Mouse (Mus musculus): Measurements from ENCODE around the gene Cpt1c. TPM values are rescaled to one million over a fixed set of nuclear protein-coding genes. Genes with fewer than 3 reads are reported as not detected.

The Cpt1c gene
- polyA plus RNA-seq, 1 experiment from 2014 or later, result 3.5 TPM

- Histone ChIP-seq H3K4me3 (ENCODE audit: low read depth, low read length) (no peak overlapping the region), H3K27ac (ENCODE audit: low read depth, low read length) (no peak overlapping the region), H3K4me1 (replicated peaks; ENCODE audit: control insufficient read depth, insufficient read depth, low read length) (no peaks in the 10 kb centered on the region), H3K4me2 (replicated peaks; ENCODE audit: low read depth) (no peak overlapping the region), H3K9ac (ENCODE audit: low read depth, low read length) (no peak overlapping the region), H3K36me3 (ENCODE audit: control insufficient read depth, insufficient read depth) (peaks cover 62% of the 10 kb centered on the region), H3K9me3 (ENCODE audit: control insufficient read depth) (no peaks in the 10 kb centered on the region), H3K27me3 (replicated peaks; ENCODE audit: control insufficient read depth, insufficient read depth, low read length) (no peaks in the 10 kb centered on the region)
- no peak for ATAC-seq
- 95% methylated on average over 6 of the region's 6 CpGs for WGBS
- TF ChIP-seq CTCF (IDR thresholded peaks at IDR 0.05; ENCODE audit: low read depth), result no peak
Measured at GRCm38 (mm10) chr7:45012011-45012410, 37.4 kb upstream of the Cpt1c start.

DNA sequence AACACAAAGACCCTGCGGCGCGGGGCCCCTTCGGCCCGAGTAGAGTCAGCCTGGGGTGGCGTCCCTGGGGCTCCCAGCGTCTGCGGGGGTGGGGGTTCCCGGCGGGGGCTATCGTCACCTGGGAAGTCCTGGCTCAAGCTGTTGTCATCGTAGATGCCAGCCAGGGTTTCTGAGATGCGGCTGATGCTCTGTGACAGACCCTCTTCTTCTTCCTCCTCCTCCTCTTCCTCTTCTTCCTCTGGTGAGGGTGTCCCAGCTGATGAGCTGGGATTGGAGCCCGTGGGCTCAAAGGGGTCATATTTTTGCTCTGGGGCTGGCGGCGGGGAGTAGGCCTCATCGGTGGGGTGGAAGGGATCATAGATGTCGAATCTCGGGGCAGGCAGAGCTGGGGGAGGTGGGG, 33.8 kb upstream of the Cpt1c start:
- ATAC-seq, result no peak
- 93% methylated on average over 19 of the region's 19 CpGs for WGBS
- peaks cover 93% of the 10 kb centered on the region for H3K36me3 ChIP-seq (ENCODE audit: control insufficient read depth, insufficient read depth)

GRCm38 (mm10) chr7:45007846-45008245, 33.2 kb upstream of the Cpt1c start:
- no peak for ATAC-seq
- Histone ChIP-seq H3K9ac (ENCODE audit: low read depth, low read length) (no peak overlapping the region), H3K9me3 (ENCODE audit: control insufficient read depth) (no peaks in the 10 kb centered on the region), H3K27ac (ENCODE audit: low read depth, low read length) (0 out of 2 replicates have a peak overlapping the region, but pooled peaks have one; percentile 7), H3K36me3 (ENCODE audit: control insufficient read depth, insufficient read depth) (peaks cover 93% of the 10 kb centered on the region), H3K4me2 (replicated peaks; ENCODE audit: low read depth) (no peak overlapping the region), H3K4me1 (replicated peaks; ENCODE audit: control insufficient read depth, insufficient read depth, low read length) (no peaks in the 10 kb centered on the region), H3K27me3 (replicated peaks; ENCODE audit: control insufficient read depth, insufficient read depth, low read length) (no peaks in the 10 kb centered on the region), H3K4me3 (ENCODE audit: low read depth, low read length) (no peak overlapping the region)
- no peak for TF ChIP-seq CTCF (IDR thresholded peaks at IDR 0.05; ENCODE audit: low read depth)
- 95% methylated on average over 30 of the region's 30 CpGs for WGBS

More for the DNA sequence above, 33.8 kb upstream of the Cpt1c start:
- no peak for TF ChIP-seq CTCF (IDR thresholded peaks at IDR 0.05; ENCODE audit: low read depth)
- Histone ChIP-seq H3K9ac (ENCODE audit: low read depth, low read length) (no peak overlapping the region), H3K9me3 (ENCODE audit: control insufficient read depth) (no peaks in the 10 kb centered on the region), H3K27me3 (replicated peaks; ENCODE audit: control insufficient read depth, insufficient read depth, low read length) (no peaks in the 10 kb centered on the region), H3K4me3 (ENCODE audit: low read depth, low read length) (no peak overlapping the region), H3K4me1 (replicated peaks; ENCODE audit: control insufficient read depth, insufficient read depth, low read length) (no peaks in the 10 kb centered on the region), H3K4me2 (replicated peaks; ENCODE audit: low read depth) (no peak overlapping the region), H3K27ac (ENCODE audit: low read depth, low read length) (no peak overlapping the region)

GRCm38 (mm10) chr7:45007141-45007540, 32.5 kb upstream of the Cpt1c start:
- Histone ChIP-seq H3K4me1 (replicated peaks; ENCODE audit: control insufficient read depth, insufficient read depth, low read length) (no peaks in the 10 kb centered on the region), H3K9me3 (ENCODE audit: control insufficient read depth) (no peaks in the 10 kb centered on the region), H3K9ac (ENCODE audit: low read depth, low read length) (no peak overlapping the region), H3K4me2 (replicated peaks; ENCODE audit: low read depth) (no peak overlapping the region), H3K4me3 (ENCODE audit: low read depth, low read length) (no peak overlapping the region), H3K36me3 (ENCODE audit: control insufficient read depth, insufficient read depth) (peaks cover 93% of the 10 kb centered on the region), H3K27me3 (replicated peaks; ENCODE audit: control insufficient read depth, insufficient read depth, low read length) (no peaks in the 10 kb centered on the region), H3K27ac (ENCODE audit: low read depth, low read length) (peak overlapping the region; percentile 7; the same call in 1 of the 2 replicates)
- whole genome bisulfite sequencing, result 95% methylated on average over 29 of the region's 29 CpGs
- TF ChIP-seq CTCF (IDR thresholded peaks at IDR 0.05; ENCODE audit: low read depth), result no peak
- no peak for ATAC-seq

- Histone ChIP-seq H3K27ac (ENCODE audit: low read depth, low read length) (no peak overlapping the region), H3K9me3 (ENCODE audit: control insufficient read depth) (no peaks in the 10 kb centered on the region), H3K4me1 (replicated peaks; ENCODE audit: control insufficient read depth, insufficient read depth, low read length) (no peaks in the 10 kb centered on the region), H3K27me3 (replicated peaks; ENCODE audit: control insufficient read depth, insufficient read depth, low read length) (no peaks in the 10 kb centered on the region), H3K36me3 (ENCODE audit: control insufficient read depth, insufficient read depth) (peaks cover 93% of the 10 kb centered on the region), H3K4me3 (ENCODE audit: low read depth, low read length) (no peak overlapping the region), H3K4me2 (replicated peaks; ENCODE audit: low read depth) (no peak overlapping the region), H3K9ac (ENCODE audit: low read depth, low read length) (no peak overlapping the region)
- no peak for ATAC-seq
- no peak for TF ChIP-seq CTCF (IDR thresholded peaks at IDR 0.05; ENCODE audit: low read depth)
- 94% methylated on average over 12 of the region's 12 CpGs for WGBS
Measured at GRCm38 (mm10) chr7:45006503-45006902, 31.9 kb upstream of the Cpt1c start.

DNA sequence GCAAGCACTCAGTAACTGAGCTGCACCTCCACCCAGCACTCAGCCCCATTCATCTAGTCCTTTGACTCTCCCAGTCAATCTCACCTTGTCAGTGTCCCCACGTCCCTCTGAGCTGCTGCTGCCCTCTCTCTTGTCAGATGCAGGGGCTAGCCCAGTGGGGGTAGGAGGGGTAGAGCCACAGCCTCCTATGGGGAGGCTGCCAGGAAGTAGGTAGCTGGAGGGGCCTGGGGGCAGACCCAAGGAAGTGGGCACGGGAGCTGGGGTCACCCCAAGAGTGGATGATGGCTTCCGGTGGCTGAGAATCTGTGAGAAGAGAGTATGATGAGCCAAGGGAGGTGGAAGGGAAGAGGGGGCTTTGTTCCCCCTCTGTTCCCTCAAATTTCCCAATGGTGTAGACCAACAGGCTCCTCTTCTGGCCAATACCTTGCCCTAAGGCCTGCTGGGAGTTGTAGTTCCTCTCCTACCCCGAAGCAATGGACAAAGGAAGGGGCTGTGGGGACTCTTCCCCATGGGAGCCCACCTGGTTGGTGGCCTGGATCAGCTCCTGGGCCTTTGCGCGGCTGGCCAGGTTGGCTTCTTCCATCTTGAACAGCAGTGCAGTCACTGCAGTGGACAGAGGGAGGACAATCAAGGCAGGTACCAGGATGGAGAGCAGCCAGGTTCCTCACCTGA, 30.8 kb upstream of the Cpt1c start:
- no peaks in the 10 kb centered on the region for H3K4me1 ChIP-seq (replicated peaks; ENCODE audit: control insufficient read depth, insufficient read depth, low read length)
- no peak for TF ChIP-seq CTCF (IDR thresholded peaks at IDR 0.05; ENCODE audit: low read depth)
- no peaks in the 10 kb centered on the region for H3K9me3 ChIP-seq (ENCODE audit: control insufficient read depth)
- no peak overlapping the region for H3K27ac ChIP-seq (ENCODE audit: low read depth, low read length)
- peaks cover 99% of the 10 kb centered on the region for H3K36me3 ChIP-seq (ENCODE audit: control insufficient read depth, insufficient read depth)
- H3K4me3 ChIP-seq (ENCODE audit: low read depth, low read length), result no peak overlapping the region
- no peak overlapping the region for H3K9ac ChIP-seq (ENCODE audit: low read depth, low read length)
- no peak overlapping the region for H3K4me2 ChIP-seq (replicated peaks; ENCODE audit: low read depth)
- 86% methylated on average over 6 of the region's 6 CpGs for WGBS
- H3K27me3 ChIP-seq (replicated peaks; ENCODE audit: control insufficient read depth, insufficient read depth, low read length), result no peaks in the 10 kb centered on the region
- ATAC-seq, result no peak

Measured in intestine, postnatal 0 days (tissue).